Mouse (Mus musculus) heart, postnatal 0 days (tissue): ENCODE results near the gene Psma6.

Source experiments
- CTCF ChIP-seq: IDR thresholded peaks from 2 replicates; pipeline ENCODE4 v1.5.1; 2016; ENCODE audit warnings: antibody characterized with exemption, control low read depth, low read depth
- EP300 ChIP-seq: IDR thresholded peaks from 2 replicates; pipeline ENCODE4 v1.6.1; 2016; ENCODE audit warnings: antibody characterized with exemption, low read depth

DNA sequence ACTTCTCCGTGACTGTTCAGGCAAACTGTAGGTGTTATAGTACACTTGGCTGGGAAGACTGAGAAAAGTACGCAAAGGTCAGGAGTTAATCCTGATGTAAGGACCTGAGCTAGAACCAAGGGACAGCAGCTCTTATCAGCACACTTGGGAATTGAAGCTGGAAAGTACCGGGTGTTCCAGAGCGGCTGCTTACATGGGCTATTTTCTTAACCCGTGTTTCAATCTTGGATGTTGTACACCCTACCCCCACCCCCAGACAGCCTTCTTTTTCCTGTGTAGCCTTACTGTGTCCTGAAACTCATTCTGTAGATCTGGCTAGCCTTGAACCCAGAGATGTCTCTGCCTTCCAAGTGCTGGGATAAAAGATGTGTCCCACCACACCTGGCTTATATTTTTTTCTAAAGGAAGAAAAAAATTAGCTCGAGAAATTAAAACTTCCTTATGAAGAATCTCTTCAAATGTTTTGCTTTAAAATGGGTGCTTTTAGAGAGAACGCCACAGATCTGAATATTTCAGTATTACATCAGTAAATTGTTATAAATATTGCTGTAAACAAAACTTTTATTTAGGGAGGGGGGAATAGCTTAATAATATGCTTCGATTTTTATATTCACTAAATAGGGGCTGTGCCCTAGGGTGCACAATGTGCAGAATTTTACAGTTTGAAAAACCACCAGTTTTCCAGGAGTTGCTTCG lies 13.7 kb downstream of the Psma6 start:
- TF ChIP-seq CTCF (no peak), EP300 (no peak)
